Mouse (Mus musculus): ENCODE results near the gene Cwc25.
A peak's percentile ranks its signal among the peaks of the same experiment; 100 is the strongest.
"Not testable (repeated sequence)": the region's sequence is repeated elsewhere in the genome, so short reads cannot be mapped to it uniquely, and the experiment has no call there.

Cwc25 gene

DNA sequence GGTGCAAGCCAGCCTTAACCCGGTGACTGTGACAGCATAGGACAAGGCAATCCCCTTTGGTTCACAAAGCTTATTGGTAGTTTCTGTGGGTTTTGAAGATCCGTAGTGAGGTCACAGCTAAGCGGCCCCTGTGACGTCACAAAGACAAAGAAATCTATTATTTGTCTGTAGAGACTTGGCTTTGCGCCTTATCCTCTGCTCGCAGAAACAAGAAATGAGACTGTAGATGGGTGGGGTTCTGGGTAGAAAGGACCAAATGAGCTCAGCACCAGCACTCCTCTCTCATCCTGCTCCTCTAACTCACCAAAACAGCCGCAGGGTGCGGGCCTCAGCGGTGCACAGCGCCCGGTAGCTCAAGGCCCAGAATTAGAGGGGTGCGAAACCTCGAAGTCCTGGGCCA is 8.8 kb upstream of the Cwc25 start:
- DNase-seq (ENCODE audit: low spot score): no peak

DNA sequence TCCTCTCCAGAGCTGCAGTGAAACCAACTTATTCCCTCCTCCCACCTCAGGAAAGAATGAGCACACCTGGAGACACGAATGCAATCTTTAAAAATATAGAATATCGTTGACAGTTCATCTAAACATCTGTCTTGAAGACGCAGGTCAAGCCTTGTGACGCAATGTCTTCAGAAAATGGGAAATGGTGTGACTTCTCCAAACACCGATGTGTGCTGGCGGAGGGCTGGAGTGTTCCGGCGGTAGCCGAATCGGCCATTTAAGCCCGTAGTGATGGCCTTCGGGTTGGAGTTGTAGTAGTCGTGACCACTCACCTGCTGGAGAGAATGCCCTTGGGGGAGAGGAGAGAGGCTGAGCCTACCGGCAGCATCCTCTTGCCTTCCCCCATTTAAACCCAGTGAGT is 5.1 kb upstream of the Cwc25 start:
- no peak for DNase-seq (ENCODE audit: low spot score)

DNA sequence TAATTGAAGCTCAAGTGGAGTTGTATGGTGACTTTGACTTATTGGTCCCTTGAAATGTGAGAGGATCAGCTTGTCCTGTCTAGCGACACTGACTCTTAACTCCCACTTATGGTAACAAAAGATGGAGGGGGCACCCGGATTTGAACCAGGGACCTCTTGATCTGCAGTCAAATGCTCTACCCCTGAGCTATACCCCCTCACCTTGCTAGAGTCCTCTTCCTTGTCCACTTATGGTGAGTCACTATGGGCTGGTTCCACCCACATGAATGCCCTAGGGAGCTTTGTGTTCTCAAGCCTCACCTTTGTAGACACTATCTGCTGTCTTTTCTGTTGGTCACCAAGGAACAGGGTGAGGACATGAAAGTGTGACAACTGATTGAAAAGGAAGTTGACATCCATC is 3.3 kb upstream of the Cwc25 start:
- DNase-seq (ENCODE audit: low spot score): no peak

DNA sequence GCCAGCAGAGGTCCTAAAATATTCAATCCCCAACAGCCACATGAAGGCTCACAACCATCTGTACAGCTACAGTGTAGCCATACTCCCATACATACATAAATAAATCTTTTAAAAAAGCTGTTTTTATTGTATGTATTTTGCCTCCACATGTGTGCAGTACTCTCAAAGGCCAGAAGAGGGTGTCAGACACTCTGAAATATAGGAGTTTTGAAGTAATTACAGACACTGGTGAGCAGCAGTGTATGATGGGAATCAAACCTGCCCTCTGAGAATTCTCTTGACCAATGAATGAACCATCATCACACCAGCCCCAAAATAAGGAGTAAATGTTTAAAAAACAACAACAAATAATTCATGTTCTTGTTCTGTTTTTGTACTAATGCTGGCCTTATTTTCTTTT is 4.7 kb downstream of the Cwc25 start:
- DNase-seq (ENCODE audit: low spot score): no peak

DNA sequence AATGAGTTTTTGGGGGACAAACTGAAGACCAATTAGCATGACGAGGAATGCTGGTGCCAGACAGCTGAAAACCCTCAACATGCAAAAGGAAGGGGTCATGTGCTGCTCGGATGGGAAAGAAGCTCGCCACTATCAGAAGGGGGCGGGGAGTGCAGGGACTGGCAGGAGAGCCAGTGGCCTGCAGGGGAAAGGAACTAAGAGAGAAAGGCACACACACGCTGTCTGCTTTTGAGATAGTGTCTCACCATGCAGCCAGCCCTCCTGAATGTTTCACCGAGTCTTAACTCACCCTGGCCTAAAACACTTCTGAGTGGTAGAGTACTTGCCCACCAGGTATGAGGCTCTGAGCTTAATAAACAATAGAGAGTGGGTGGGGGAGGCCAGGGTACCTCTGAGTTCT is 7.4 kb downstream of the Cwc25 start:
- no peak for DNase-seq (ENCODE audit: low spot score)

DNA sequence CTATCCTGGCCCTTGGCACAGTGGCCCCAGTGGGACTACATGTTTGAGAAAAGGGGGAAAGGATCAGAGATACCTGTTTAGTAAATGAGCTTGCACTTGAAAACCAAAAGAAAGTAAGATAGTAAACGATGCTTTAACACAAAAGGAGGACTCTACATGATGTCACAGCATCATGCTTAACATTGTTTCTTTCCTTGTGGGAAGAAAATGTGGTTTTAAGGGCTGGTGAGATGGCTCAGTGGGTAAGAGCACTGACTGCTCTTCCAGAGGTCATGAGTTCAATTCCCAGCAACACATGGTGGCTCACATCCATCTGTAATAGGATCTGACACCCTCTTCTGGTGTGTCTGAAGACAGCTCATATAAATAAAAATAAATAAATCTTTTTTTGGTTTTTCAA is 8.2 kb downstream of the Cwc25 start:
- no peak for DNase-seq (ENCODE audit: low spot score)

DNA sequence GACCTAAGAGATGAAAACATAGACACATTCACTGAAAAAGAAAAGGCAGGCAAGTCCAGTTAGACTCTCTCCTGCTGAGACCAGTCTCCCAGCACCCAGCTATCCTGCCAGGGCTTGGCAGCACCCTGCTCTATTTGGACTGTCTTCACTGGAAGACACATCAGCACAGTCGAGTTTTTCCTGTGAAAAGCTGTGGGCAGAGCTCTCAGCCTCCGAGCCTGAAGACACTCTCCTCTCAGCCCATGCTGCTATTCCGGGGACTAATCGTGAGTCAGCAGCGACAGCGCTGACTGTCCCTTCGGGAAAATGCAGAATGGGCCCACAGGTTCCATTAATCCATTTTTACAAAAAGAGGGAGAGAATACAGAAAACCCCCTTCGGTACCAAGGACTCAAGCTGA is 13.1 kb downstream of the Cwc25 start:
- DNase-seq (ENCODE audit: low spot score): no peak

DNA sequence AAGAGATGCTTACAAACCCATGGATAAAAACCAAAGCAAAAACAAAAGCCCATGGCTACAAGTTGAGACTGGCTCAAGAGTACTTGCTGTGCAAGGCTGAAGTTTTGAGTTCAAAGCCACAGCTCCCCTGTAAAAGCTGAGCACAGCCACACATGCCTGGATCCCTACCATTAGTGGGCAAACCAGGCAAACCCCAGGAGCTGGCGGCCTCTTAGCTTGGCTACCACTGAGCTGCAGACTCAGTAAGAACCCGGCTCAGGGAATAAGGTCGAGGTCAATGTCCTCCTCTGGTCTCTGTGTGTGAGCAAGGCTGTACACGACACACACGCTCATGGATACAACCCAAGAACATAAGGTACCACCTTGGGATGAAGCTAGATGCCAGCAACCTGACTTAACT is 17.9 kb downstream of the Cwc25 start:
- DNase-seq (ENCODE audit: low spot score): no peak

DNA sequence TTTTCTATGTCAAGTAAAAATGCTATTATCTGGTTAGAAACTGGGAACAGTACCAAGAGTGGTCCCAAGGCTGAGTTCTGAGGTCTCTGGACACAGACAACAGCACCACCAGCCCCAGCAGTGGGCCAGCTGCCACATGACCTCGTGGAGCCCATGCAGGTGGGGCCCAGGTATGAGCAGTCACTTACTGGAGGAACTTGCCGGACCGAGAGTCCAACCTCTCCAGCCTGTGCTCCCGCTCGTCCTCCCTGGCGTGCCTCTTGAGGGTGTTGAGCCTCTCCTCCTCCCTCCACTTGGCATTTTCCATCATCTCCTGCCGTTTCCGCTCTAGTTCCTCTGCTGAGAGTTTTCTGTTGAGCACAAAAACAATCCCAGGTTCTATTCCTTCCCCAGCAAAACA is 18.6 kb downstream of the Cwc25 start:
- DNase-seq (ENCODE audit: low spot score): peak; percentile 34

DNA sequence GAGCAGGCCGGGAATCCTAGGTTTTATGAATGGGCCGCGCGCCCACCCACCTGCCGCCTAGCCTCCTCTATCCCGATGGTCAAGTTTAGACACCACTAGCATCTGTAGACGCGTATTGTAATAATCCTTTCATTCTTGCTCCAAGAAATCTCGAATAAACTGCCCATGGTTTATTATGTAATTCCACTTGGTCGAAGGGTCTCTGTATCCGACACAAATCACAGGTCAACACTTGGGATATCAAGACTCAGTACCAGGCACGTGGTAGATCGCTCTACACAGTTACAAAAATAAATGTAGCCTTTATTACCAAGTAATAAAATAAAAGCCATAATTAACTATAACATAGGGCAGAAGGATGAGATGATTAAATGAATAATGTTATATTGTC is 21.0 kb downstream of the Cwc25 start:
- DNase-seq (ENCODE audit: low spot score): no peak

DNA sequence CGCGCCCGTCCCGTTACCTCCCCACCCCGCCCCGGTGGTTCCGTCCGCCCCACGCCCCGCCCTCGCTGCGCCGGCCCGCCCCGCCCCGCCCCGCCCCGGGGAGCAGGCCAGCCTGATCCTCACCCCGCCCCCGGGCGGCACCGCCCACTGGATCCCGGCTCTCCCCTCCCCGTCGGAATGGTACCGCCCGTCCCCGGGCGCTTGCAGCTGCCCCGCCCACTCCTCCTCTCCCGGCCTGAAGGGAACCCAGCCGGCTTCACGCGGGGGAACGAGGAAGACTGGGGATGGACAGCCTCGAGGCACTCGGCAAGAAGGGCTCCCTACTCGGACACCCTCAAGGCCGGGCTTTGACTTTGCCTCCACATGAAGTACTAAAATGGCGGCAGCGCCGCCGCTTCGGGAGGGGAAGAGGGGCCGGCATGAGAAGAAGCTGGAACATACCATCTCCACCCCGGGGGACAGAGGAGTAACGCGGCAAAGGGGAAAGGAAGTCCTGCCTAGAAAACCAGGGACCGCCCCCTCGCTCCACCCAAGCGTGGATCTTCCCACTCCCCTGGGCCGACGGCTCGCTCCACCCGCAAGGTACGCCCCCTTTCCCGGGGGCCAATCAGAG is 21.5 kb downstream of the Cwc25 start:
- peak; percentile 99 for DNase-seq (ENCODE audit: low spot score)

DNA sequence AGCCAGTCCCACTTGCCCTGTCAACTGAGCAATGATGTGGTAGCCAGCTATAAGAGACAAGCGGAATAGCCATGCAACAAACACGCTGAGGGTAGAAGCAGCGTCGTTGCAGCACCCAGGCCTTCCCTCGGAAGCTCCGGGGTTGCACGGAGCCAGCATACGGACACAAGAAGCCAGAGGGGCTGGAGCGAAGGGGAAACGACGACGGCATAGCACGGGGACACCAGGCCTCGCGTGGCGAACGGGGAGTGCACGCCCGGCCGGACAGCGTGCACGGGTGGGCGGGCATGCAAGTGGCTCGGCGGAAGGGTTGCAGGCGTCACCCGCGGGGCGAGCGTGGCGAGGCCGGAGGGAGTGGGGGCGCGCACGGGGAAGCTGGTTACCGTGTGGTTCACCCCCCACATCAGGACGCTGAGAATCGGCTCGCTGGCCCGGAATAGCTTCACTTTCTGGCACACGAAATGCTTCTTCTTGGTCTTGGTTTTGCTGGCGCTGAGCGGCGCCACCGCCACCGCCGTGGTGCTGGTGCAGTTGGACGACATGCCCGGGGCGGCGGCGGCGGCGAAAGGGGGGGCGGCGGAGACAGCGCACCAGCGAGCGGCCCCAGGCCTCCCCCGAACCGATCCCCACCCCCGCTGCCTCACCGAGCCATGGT is 22.2 kb downstream of the Cwc25 start, which contains the start of gene Pip4k2b:
Gene Pip4k2b, minus strand, starts transcription at position 642 of the 655 bp plus-strand sequence.
- DNase-seq (ENCODE audit: low spot score): peak; percentile 31

DNA sequence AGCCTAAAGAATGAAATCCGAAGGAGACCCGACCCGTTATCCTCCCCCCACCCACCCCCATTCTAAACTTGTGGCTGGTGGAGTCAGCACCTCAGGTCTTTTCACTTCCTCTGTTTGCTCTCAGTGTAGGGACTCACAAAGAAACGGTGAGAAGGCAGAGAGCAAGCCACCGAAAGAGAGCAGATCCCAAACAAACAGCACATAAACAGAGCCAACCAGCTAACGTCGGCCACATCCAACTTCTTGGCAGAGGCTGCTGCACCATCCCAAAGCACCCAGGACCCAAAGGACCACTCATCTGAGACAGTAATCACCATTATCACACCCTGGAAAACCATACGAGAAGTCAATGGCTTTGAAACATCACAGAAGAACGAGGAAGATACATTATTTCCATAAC is 22.9 kb downstream of the Cwc25 start:
- no peak for DNase-seq (ENCODE audit: low spot score)

DNA sequence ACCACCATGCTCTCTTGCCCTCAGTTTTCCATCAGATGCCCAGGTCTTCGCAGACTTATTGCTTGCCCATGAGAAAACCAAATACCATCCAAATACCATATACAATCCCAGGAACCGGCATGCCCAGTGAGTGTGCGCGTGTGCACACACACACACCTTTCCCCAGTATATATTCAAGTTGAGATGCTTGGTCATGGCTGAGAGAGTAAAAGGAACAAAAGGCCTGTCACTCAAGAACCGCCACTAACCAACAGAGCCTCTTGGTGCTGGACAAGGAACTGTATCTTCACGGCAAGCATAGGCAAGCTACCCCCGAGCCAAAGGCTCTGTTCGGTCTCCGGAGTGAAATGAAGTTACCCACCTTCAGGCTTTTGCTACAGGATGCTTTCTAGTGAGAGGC is 23.8 kb downstream of the Cwc25 start:
- no peak for DNase-seq (ENCODE audit: low spot score)

DNA sequence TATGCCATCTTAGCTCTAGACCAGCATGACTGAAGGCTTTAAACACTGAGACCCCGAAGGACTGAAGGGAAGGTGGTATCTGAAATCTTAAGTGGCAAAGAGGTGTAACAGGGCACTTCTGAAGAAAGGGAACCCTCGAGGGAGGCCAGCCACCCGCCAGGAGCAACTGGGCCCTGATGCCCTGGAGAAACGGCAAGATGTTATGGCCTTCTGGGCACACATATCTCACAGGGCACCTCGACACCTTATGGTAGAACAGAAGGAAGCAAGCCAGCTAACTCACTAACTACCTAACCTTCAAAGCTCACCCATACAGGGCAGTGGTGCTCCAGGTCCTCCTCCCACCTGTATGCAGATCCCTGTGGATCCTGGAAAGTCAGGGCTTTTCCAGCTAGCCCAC is 24.2 kb downstream of the Cwc25 start:
- no peak for DNase-seq (ENCODE audit: low spot score)

DNA sequence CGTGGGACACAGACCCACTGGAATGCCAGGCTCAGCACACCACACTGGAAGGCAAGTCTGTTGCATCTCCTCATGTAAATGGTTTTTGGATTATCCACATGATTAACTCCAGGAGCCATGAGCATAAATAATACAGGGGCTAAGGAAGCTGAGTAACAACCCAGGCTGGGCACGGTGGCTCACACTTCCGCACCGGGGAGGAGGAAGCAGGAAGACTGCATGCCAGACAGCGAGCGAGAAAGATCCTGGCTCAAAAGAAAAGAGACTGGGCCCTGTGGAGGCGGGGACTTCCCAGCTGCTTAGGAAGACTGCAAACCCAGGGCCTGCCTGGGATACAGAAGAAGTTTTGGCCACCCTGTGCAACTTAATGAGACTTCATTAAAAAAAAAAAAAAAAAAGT is 26.2 kb downstream of the Cwc25 start:
- peak; percentile 35 for DNase-seq (ENCODE audit: low spot score)

DNA sequence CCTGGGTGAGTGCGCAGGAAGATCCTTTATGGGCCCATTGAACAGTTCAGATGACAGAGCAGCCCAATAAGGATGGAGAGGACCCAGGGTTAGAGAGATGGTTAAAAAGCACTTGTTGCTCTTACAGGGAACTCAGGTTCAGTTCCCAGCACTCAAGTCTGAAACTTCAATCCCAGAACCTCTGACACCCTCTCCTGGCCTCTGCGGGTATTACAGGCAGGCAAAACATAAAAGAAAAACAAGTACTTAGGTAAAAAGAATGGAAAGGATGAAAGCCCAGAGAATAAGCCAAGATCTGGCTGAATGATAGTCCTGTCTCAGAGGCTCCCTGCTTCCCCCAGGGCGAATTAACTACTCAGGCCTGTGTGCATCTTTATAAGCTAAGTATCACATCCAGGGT is 27.2 kb downstream of the Cwc25 start:
- no peak for DNase-seq (ENCODE audit: low spot score)

DNA sequence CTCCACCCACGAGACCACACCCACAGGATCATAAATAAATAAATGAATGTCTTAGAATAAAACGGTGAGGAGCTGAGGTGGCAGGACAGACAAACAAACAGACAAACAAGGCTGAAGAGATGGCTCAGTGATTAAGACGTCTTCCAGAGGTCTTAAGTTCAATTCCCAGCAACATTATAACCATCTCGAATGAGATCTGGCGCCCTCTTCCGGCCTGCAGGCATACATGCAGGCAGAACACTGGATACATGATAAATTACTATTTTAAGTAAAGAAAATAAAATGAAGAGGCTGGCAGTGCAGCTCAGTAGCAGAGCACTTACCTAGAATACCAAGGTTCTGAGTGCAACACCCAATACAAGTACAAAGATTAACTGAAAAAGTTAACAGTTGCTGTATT is 27.7 kb downstream of the Cwc25 start:
- DNase-seq (ENCODE audit: low spot score): no peak

DNA sequence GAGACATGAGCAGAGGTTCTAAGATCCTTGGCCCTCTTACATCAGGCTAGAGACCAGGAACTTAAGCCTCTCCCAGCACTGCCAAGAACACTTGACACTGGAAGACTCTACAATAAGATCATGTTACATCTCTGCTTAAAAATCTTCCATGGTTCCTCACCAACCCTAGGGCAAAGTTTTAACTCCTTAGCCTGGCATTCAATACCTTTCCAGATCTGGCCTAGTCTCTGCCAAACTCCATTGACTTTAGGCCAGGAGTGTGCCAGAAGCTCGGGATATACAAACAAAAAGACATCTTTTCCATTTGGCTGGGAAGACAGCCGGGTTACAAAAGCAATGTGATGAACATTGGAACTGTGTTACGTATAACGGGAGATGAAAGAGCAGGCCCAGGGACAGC is 28.8 kb downstream of the Cwc25 start:
- DNase-seq (ENCODE audit: low spot score): no peak

DNA sequence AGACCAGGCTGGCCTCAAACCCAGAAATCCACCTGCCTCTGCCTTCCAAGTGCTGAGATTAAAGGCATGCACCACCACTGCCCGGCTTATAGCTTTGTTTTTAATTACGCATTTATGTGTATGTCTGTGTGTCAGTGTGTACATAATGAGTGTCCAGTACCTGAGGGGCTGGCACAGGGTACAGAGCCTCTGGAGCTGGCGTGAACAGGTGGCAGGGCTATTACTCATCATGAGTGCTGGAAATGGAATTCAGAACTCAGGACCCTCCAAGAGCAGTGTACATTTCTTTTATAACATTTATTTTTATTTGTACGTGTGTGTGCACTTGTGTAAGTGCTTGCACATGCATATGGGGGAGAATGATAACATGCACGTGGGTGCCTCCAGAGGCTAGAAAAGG is 29.7 kb downstream of the Cwc25 start:
- DNase-seq (ENCODE audit: low spot score): no peak

DNA sequence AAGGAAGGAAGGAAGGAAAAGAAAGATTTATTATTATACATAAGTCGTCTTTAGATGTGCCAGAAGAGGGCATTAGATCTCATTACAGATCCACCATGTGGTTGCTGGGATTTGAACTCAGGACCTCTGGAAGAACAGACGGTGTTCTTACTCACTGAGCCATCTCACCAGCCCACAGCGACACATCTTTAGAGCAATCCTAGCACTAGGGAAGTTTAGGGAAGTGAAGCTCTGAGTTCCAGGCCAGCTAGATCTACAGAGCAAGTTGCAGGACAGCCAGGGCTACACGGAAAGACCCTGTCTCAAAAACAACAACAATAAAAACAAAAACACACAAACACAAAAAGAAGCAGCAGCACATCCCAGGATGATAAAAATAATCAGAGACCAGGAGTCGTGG is 31.5 kb downstream of the Cwc25 start:
- DNase-seq (ENCODE audit: low spot score): not testable (repeated sequence)

DNA sequence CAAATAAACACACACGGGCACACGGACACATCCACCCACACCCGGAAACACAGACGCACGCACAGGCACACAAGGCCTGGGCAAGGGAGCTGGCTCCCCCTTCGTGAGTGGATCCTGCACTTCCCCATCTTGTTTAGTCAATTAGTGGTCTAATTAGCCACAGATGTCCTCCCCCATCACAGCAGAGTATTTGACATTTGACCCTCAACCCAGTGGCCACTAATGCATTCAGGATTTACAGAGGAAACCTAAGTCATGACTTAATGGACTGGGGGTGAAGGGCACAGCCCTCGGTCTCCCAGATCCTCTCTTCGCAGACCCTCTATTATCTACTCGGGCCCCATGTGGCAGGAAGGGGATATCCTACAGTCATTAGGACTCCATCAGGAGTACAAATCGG is 32.7 kb downstream of the Cwc25 start:
- no peak for DNase-seq (ENCODE audit: low spot score)

DNA sequence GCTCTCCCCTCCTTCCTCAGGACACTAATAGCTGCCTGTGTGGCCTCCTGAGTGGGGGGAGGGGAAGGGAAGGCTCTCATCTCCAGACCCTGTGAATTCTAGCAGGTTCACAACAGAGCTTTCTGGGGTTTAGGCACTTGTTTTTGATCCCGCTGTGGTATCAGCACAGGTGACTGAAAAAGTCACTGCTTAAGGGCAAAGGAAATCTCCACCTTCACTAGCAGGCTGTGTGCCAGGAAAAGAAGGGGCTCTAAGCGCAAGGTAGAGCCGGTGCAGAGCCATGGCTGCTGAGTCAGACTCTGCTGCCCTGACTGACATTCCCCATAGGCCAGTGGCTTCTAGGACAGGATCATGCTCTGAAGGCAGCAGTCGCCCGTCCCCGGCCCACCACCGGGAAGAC is 37.6 kb downstream of the Cwc25 start:
- DNase-seq (ENCODE audit: low spot score): no peak

DNA sequence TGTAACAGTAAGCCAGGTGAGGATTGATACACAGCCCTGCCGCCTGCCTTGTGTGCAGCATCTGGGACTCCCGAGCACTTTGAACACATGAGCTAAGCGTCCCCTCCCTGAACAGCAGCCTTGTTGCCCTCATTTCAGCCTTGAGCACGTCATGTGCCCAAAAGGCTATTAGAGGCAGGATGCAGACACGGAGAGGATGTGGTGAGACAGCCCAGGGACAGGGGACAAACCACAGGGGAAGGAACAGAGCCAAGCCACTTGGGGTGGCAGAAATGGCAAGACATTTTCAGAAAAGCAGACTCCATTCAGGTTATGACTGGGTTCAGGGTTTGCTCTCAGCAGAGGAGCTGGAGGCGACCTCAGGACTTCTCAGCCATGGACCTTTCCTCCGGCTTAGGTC is 38.0 kb downstream of the Cwc25 start:
- DNase-seq (ENCODE audit: low spot score): peak; percentile 36
